Mouse (Mus musculus) forebrain, embryonic 14.5 days (tissue): ENCODE measurements around the gene Prdx5. TPM values are rescaled to one million over a fixed set of nuclear protein-coding genes. Genes with fewer than 3 reads are reported as not detected.
A peak's percentile ranks its signal among the peaks of the same experiment; 100 is the strongest.

ENCODE experiments used
- ATAC-seq: fragments of 200-750 bp; cut with Nextera tagmentation; 2 replicates; pipeline ENCODE4 v1.8.0; 2017; ENCODE audit warnings: mild to moderate bottlenecking, moderate library complexity
- DNase-seq: peaks from one replicate; pipeline ENCODE4 v3.0.0-alpha.2; 2015; ENCODE audit warnings: low spot score
- H3K27ac ChIP-seq: fragments of 300-500 bp; sonication (generic); 2 replicates; pipeline ENCODE4 v1.5.1; 2014; ENCODE audit warnings: low read depth, mild to moderate bottlenecking, control low read depth, low read length, moderate library complexity
- H3K27me3 ChIP-seq: fragments of 300-500 bp; sonication (generic); replicated peaks from 2 replicates; pipeline ENCODE4 v1.6.1; 2014; ENCODE audit warnings: low read length, control low read depth, mixed read lengths; ENCODE audit not compliant: control insufficient read depth, insufficient read depth
- H3K36me3 ChIP-seq: fragments of 300-500 bp; sonication (generic); 2 replicates; pipeline ENCODE4 v1.6.1; 2014; ENCODE audit warnings: low read length, control low read depth; ENCODE audit not compliant: control insufficient read depth, insufficient read depth
- H3K4me1 ChIP-seq: fragments of 300-500 bp; sonication (generic); 2 replicates; pipeline ENCODE4 v1.6.1; 2014; ENCODE audit warnings: antibody characterized with exemption, low read length, control low read depth; ENCODE audit not compliant: control insufficient read depth, insufficient read depth
- H3K4me2 ChIP-seq: fragments of 300-500 bp; sonication (generic); 2 replicates; pipeline ENCODE4 v1.6.1; 2014; ENCODE audit warnings: mild to moderate bottlenecking, control low read depth, low read length
- H3K4me3 ChIP-seq: fragments of 300-500 bp; sonication (generic); 2 replicates; pipeline ENCODE4 v1.5.1; 2014; ENCODE audit warnings: low read depth, low read length, control low read depth
- H3K9ac ChIP-seq: fragments of 300-500 bp; sonication (generic); 2 replicates; pipeline ENCODE4 v1.6.1; 2014; ENCODE audit warnings: mild to moderate bottlenecking, low read length, control low read depth, moderate library complexity
- H3K9me3 ChIP-seq: fragments of 300-500 bp; sonication (generic); replicated peaks from 2 replicates; pipeline ENCODE4 v1.6.1; 2016; ENCODE audit warnings: low read length, control low read depth, mixed read lengths; ENCODE audit not compliant: control insufficient read depth
- WGBS: fragments of 180-500 bp; shearing (Covaris S2); extraction: QIAGEN DNeasy Blood & Tissue Kit; methylation state at CpG from one replicate; pipeline ENCODE4 v1.1.7; 2014; 5-methylcytosine and 5-hydroxymethylcytosine counted together
- polyA plus RNA-seq: library from polyadenylated mRNA; unstranded; fragments of >200 nt; fragmentation: Nextera tagmentation; extraction: Ambion mirVana; gene quantifications from 2 replicates; pipeline ENCODE4 v1.2.1, GENCODE M21; 2014

Prdx5 gene
- polyA plus RNA-seq, 1 experiment from 2014 or later = 229 TPM

GRCm38 (mm10) chr19:6932018-6932417 lies 22.1 kb upstream of the Prdx5 start:
- no peak overlapping the region for H3K4me3 ChIP-seq
- WGBS = 45% methylated on average over 1 of the region's 1 CpGs
- peaks cover 3% of the 10 kb centered on the region; the same call in 1 of the 2 replicates for H3K4me1 ChIP-seq
- H3K27me3 ChIP-seq = peaks cover 79% of the 10 kb centered on the region
- H3K9me3 ChIP-seq = no peaks in the 10 kb centered on the region
- H3K36me3 ChIP-seq = no peaks in the 10 kb centered on the region
- H3K27ac ChIP-seq = no peak overlapping the region
- H3K4me2 ChIP-seq = no peak overlapping the region
- no peak for DNase-seq
- ATAC-seq = no peak
- H3K9ac ChIP-seq = no peak overlapping the region

GRCm38 (mm10) chr19:6931002-6931401 lies 21.1 kb upstream of the Prdx5 start:
- no peak overlapping the region for H3K4me2 ChIP-seq
- WGBS = 0% methylated on average over 2 of the region's 2 CpGs
- no peaks in the 10 kb centered on the region for H3K36me3 ChIP-seq
- no peak overlapping the region for H3K27ac ChIP-seq
- peaks cover 84% of the 10 kb centered on the region for H3K27me3 ChIP-seq
- H3K4me3 ChIP-seq = no peak overlapping the region
- no peaks in the 10 kb centered on the region for H3K9me3 ChIP-seq
- DNase-seq (no peak), ATAC-seq (no peak)
- H3K4me1 ChIP-seq = peaks cover 3% of the 10 kb centered on the region; the same call in 1 of the 2 replicates
- H3K9ac ChIP-seq = no peak overlapping the region

- no peaks in the 10 kb centered on the region; the same call in 1 of the 2 replicates for H3K4me1 ChIP-seq
- DNase-seq (no peak), ATAC-seq (no peak)
- H3K9me3 ChIP-seq = no peaks in the 10 kb centered on the region
- peak overlapping the region; percentile 21; the same call in 1 of the 2 replicates for H3K9ac ChIP-seq
- WGBS = 9% methylated on average over 9 of the region's 9 CpGs
- no peaks in the 10 kb centered on the region for H3K36me3 ChIP-seq
- H3K27me3 ChIP-seq = peaks cover 85% of the 10 kb centered on the region
- H3K4me3 ChIP-seq = no peak overlapping the region
- H3K4me2 ChIP-seq = no peak overlapping the region
- no peak overlapping the region for H3K27ac ChIP-seq
Measured at GRCm38 (mm10) chr19:6928080-6928479, 18.2 kb upstream of the Prdx5 start.

- Histone ChIP-seq H3K27ac (no peak overlapping the region), H3K9ac (no peak overlapping the region), H3K27me3 (peaks cover 77% of the 10 kb centered on the region), H3K36me3 (no peaks in the 10 kb centered on the region), H3K9me3 (no peaks in the 10 kb centered on the region), H3K4me1 (peaks cover 6% of the 10 kb centered on the region), H3K4me2 (peak overlapping the region; percentile 33; the same call in 1 of the 2 replicates), H3K4me3 (peak overlapping the region; percentile 16)
- 16% methylated on average over 26 of the region's 26 CpGs for WGBS
- DNase-seq (no peak), ATAC-seq (no peak)
Measured at GRCm38 (mm10) chr19:6926559-6927255, 16.8 kb upstream of the Prdx5 start.

GRCm38 (mm10) chr19:6925611-6926329 lies 15.9 kb upstream of the Prdx5 start:
- DNase-seq (no peak), ATAC-seq (no peak)
- Histone ChIP-seq H3K9ac (no peak overlapping the region), H3K4me1 (peaks cover 8% of the 10 kb centered on the region), H3K27ac (no peak overlapping the region), H3K36me3 (no peaks in the 10 kb centered on the region), H3K4me3 (no peak overlapping the region), H3K9me3 (no peaks in the 10 kb centered on the region), H3K27me3 (peaks cover 68% of the 10 kb centered on the region), H3K4me2 (no peak overlapping the region)
- 9% methylated on average over 40 of the region's 40 CpGs for WGBS

- H3K9me3 ChIP-seq = no peaks in the 10 kb centered on the region
- DNase-seq = no peak
- no peak within 1 kb of the TSS for H3K4me3 ChIP-seq
- no peak within 1 kb of the TSS for H3K4me2 ChIP-seq
- H3K4me1 ChIP-seq = peaks cover 14% of the 10 kb centered on the region
- no peak within 1 kb of the TSS for H3K27ac ChIP-seq
- no peak within 1 kb of the TSS for H3K9ac ChIP-seq
- no peak for ATAC-seq
- H3K27me3 ChIP-seq = peaks cover 64% of the 10 kb centered on the region
- H3K36me3 ChIP-seq = no peaks in the 10 kb centered on the region
- 4% methylated on average over 9 of the region's 9 CpGs for WGBS
Measured at GRCm38 (mm10) chr19:6925307-6925573, 15.3 kb upstream of the Prdx5 start, which contains the start of gene Catsperz. Gene Catsperz (minus strand): TSS chr19:6925380.

- peaks cover 61% of the 10 kb centered on the region for H3K27me3 ChIP-seq
- no peak overlapping the region for H3K9ac ChIP-seq
- no peaks in the 10 kb centered on the region for H3K36me3 ChIP-seq
- no peak overlapping the region for H3K4me3 ChIP-seq
- H3K4me2 ChIP-seq = no peak overlapping the region
- H3K27ac ChIP-seq = no peak overlapping the region
- H3K4me1 ChIP-seq = peaks cover 19% of the 10 kb centered on the region
- H3K9me3 ChIP-seq = no peaks in the 10 kb centered on the region
- 4% methylated on average over 39 of the region's 39 CpGs for WGBS
- ATAC-seq (no peak), DNase-seq (peak; percentile 86)
Measured at GRCm38 (mm10) chr19:6924461-6925306, 14.8 kb upstream of the Prdx5 start.

GRCm38 (mm10) chr19:6922901-6923735 lies 13.2 kb upstream of the Prdx5 start:
- H3K4me1 ChIP-seq = peaks cover 19% of the 10 kb centered on the region
- no peak overlapping the region for H3K9ac ChIP-seq
- no peak overlapping the region for H3K4me2 ChIP-seq
- ATAC-seq (no peak), DNase-seq (no peak)
- WGBS = 64% methylated on average over 6 of the region's 6 CpGs
- no peak overlapping the region for H3K4me3 ChIP-seq
- H3K9me3 ChIP-seq = no peaks in the 10 kb centered on the region
- H3K27me3 ChIP-seq = peaks cover 55% of the 10 kb centered on the region
- peaks cover 6% of the 10 kb centered on the region for H3K36me3 ChIP-seq
- H3K27ac ChIP-seq = no peak overlapping the region
